Mouse (Mus musculus) thymus, postnatal 14 days (tissue): ENCODE results near the gene Pop7.

Experiments
- DNase-seq: peaks from one replicate; pipeline ENCODE4 v3.0.0; 2021

Pop7 gene

GRCm38 (mm10) chr5:137491559-137491958, 10.8 kb downstream of the Pop7 start:
- no peak for DNase-seq

- no peak for DNase-seq
Observed at GRCm38 (mm10) chr5:137487616-137488015, 14.7 kb downstream of the Pop7 start.

DNA sequence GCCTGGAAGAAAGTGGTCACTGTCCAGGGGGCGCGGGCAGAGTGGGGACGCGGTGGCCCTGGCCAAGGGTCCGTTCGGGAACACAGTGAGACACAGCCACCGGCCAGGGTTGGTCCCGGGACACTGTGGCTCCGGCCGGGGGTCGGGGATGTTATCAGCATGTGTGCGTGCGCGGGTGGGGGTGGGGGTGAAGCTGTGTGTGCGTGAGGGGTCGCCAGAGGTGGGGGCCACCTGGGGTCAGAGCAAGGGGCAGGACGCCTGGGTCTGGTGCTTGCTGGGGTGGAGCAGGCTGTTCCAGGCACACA, 16.5 kb downstream of the Pop7 start:
- no peak for DNase-seq

GRCm38 (mm10) chr5:137485071-137485850, 17.1 kb downstream of the Pop7 start:
- DNase-seq = no peak

DNA sequence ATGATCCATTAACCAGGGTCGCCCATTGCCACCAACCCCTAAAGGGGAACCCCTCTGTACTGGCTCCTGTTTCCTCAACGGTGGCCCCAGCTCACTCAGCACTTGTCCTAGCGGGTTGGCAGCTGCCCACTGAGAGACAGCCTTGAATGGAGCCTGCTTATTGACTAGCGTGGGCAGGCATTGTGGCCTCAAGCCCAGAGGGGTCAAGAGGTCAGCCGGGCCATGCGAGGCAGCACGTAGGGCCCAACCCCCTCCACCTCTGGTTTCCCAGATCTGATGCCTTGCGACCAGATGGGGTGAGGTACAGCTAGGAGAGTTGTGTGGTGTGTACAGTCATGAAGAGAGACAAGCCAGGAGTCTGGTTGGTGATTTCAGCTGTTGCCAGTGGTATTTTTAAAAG, 20.4 kb downstream of the Pop7 start:
- no peak for DNase-seq

- peak; percentile 64 for DNase-seq
Observed at GRCm38 (mm10) chr5:137481138-137481537, 21.2 kb downstream of the Pop7 start.

GRCm38 (mm10) chr5:137476964-137477363, 25.4 kb downstream of the Pop7 start, which contains the start of gene Zan:
TSS of gene Zan (minus strand) at chr5:137477064.
- no peak for DNase-seq

DNA sequence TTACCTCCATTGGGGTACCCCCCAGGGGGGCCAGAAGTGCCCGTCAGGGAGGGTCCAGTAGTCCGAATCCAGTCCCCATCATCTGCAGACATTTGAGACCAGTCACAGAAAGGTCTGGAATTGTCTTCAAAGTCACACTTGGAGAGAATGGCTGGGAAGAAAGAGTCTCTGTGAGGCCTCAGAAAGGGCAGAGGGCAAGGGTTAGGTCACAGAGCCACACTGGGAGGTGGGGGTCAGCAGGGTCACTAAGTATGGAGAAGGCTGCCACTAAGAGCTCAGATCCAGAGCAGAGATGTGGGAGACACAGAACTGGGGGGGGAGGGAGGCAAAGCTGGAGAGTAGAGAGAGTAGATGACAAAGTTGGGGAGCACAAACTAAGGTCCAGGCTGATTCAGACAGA, 28.0 kb downstream of the Pop7 start:
- DNase-seq = no peak

- DNase-seq = no peak
Observed at GRCm38 (mm10) chr5:137472252-137472904, 29.9 kb downstream of the Pop7 start.

- DNase-seq = no peak
Observed at GRCm38 (mm10) chr5:137466946-137467345, 35.4 kb downstream of the Pop7 start.

DNA sequence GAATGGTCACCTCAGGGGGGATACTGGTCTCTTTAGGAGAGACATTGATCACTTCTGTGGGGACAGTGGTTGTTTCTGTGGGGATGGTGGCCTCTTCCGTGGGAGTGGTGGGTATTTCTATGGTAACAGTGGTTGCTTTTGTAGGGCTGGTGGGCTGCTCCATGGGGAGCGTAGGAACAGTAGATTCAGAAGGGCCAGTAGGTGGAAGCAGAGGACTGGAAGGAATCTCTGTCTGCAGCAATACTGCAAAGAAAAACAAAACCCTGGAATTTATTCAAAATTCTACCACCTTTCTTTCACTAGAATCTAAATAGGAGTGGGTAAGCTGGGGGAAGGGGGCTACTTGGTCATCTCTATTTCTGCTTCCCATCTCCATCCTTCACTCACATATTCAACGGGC, 37.3 kb downstream of the Pop7 start:
- DNase-seq = no peak

DNA sequence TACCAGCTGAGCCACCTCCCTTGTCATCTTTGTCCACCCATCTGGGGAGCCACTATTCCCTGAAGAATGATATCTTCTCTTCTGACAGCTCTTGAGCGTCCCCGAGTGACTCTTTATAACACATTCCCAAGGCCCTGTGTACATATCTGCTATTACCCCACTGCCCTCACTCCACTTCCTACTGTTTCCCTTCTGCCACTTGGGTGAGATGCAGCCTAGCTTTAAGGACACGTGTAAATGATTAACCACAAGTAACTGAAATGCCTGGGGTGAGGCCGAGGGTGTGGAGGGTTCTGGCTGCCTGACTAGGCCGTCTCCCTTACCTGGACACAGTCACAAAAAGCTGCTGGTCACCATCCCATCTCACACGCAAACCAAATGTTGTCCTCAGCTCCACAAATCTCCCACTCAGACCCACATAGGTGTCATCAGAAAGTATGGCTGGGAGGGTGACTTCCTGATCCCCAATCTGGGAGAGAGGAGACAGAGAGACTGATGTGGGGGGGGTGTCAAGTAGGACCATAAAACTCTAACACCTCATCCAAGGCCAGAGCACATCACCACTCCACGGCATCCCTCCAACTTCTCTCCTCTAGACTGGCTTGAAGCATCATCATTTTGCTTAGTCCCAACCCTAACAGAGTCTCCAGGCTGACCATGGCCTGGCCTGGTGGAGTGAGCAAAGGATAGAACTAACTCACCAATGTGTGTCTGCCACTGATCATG, 46.3 kb downstream of the Pop7 start:
- no peak for DNase-seq

DNA sequence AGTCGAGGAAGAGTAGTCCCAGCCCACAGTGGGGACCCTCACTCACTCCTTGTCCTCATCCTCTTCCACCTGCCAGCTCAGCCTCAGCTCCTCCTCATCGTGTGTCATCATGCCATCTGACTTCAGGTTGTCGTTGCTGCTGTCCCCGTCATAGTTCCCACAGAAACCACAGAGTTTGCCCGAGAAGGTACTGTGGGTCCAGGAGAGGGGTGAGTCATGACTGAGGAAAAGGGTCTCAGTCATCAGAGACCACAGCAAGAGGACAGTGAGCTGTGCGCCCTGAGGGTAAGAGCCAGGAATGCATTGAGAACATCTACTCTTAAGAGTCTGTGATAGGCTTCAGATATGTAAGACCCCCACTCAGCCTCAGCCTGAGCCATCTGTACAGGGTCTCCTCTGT, 47.1 kb downstream of the Pop7 start:
- DNase-seq = no peak
